Mouse (Mus musculus) limb, embryonic 11.5 days (tissue): Measurements from ENCODE around the gene Thbs4. TPM values are rescaled to one million over a fixed set of nuclear protein-coding genes. Genes with fewer than 3 reads are reported as not detected.

ENCODE experiments used
- ATAC-seq: fragments of 200-750 bp; cut with Nextera tagmentation; 2 replicates; pipeline ENCODE4 v1.8.0; 2017; ENCODE audit warnings: low read depth; ENCODE audit not compliant: insufficient number of reproducible peaks, low FRiP score, low TSS enrichment
- DNase-seq: peaks from one replicate; pipeline ENCODE4 v3.0.0-alpha.2; 2015; ENCODE audit warnings: low spot score
- H3K27ac ChIP-seq: fragments of 300-500 bp; sonication (generic); replicated peaks from 2 replicates; pipeline ENCODE4 v1.5.1; 2014; ENCODE audit warnings: low read depth, mild to moderate bottlenecking, low read length
- H3K27me3 ChIP-seq: fragments of 300-500 bp; sonication (generic); 2 replicates; pipeline ENCODE4 v1.6.1; 2014; ENCODE audit warnings: mild to moderate bottlenecking, low read length, mixed read lengths; ENCODE audit not compliant: control insufficient read depth, insufficient read depth
- H3K36me3 ChIP-seq: fragments of 300-500 bp; sonication (generic); 2 replicates; pipeline ENCODE4 v1.6.1; 2014; ENCODE audit warnings: mild to moderate bottlenecking, low read length, moderate library complexity, mixed read lengths; ENCODE audit not compliant: control insufficient read depth, insufficient read depth
- H3K4me1 ChIP-seq: fragments of 300-500 bp; sonication (generic); 2 replicates; pipeline ENCODE4 v1.6.1; 2014; ENCODE audit warnings: low read length, mixed read lengths; ENCODE audit not compliant: control insufficient read depth, insufficient read depth
- H3K4me2 ChIP-seq: fragments of 300-500 bp; sonication (generic); 2 replicates; pipeline ENCODE4 v1.6.1; 2014; ENCODE audit warnings: low read depth, mild to moderate bottlenecking, moderate library complexity; ENCODE audit not compliant: severe bottlenecking
- H3K4me3 ChIP-seq: fragments of 300-500 bp; sonication (generic); 2 replicates; pipeline ENCODE4 v1.5.1; 2014; ENCODE audit warnings: low read depth, low read length
- H3K9ac ChIP-seq: fragments of 300-500 bp; sonication (generic); 2 replicates; pipeline ENCODE4 v1.6.1; 2014; ENCODE audit warnings: mild to moderate bottlenecking, low read length
- H3K9me3 ChIP-seq: fragments of 300-500 bp; sonication (generic); 2 replicates; pipeline ENCODE4 v1.6.1; 2016; ENCODE audit warnings: low read length; ENCODE audit not compliant: control insufficient read depth
- WGBS: fragments of 180-500 bp; shearing (Covaris S2); extraction: QIAGEN DNeasy Blood & Tissue Kit; methylation state at CpG from one replicate; pipeline ENCODE4 v1.1.7; 2014; 5-methylcytosine and 5-hydroxymethylcytosine counted together
- polyA plus RNA-seq: library from polyadenylated mRNA; unstranded; fragments of >200 nt; fragmentation: Nextera tagmentation; extraction: Ambion mirVana; gene quantifications from 2 replicates; pipeline ENCODE4 v1.2.1, GENCODE M21; 2014

The Thbs4 gene
- polyA plus RNA-seq, 1 experiment from 2014 or later, result 0.72 TPM

DNA sequence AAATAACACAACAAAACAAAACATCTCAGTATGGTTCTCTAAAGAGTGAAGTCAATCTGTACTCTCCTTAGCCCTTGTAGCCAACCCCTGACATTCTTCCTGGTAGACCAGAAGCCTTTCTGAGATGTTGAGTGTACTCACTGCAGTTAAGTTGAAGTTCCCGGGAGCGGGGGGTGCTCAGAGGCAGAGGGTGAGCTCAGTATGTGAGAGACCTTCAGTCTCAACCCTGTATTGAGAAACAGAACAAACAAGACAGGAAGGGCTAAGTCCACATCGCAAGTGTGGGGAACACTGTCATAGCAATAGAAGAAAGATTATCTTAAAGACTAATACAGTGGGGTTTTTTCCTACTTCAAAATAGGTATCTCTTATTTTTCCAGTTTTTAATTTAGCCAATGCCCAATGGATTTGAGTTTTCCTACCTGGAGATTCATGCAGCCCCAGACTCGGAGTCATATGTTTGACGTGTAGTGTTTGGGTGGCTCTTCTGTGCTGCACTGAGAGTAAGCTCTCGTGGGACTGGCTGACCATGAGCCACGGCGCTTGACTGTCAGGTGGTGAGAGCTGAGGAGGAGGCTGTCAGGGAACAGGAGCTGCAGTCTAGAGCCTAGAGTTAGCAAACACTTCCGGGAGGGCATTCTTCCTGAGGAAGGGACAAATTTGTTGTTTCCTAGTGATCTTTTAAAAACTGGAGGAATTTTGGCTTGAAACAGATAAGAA, 88.1 kb downstream of the Thbs4 start:
- no peak overlapping the region for H3K27ac ChIP-seq
- H3K36me3 ChIP-seq, result no peaks in the 10 kb centered on the region
- H3K4me2 ChIP-seq, result no peak overlapping the region
- H3K4me3 ChIP-seq, result no peak overlapping the region
- no peaks in the 10 kb centered on the region for H3K27me3 ChIP-seq
- H3K4me1 ChIP-seq, result no peaks in the 10 kb centered on the region
- no peaks in the 10 kb centered on the region for H3K9me3 ChIP-seq
- no peak overlapping the region for H3K9ac ChIP-seq
- ATAC-seq (no peak), DNase-seq (no peak)
- WGBS, result 92% methylated on average over 9 of the region's 9 CpGs

DNA sequence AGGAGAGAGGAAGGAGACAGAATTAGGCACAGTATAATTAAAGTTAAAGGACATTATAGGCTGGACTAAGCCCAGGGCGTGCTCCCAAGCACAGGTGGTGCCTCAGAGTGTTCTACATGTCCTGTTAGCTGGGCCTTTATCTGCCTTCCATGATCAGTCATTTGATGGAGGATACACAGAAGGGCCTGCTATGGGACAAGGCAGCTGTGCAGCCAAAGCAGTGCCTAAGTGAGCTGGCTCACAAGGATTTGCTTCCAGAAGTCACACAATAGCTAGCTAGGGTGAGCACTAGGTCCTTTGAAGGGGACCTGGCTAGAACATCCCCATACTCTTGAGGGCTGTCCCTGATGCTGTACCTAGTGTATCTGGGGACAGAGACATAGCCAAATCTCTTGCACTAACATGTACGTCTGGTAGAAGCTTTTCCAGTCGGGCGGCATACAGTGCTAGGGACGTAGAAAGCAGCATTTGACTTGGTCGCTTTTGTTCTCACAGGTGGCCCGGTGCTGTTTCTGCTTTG, 89.5 kb downstream of the Thbs4 start:
- H3K9me3 ChIP-seq, result no peaks in the 10 kb centered on the region

DNA sequence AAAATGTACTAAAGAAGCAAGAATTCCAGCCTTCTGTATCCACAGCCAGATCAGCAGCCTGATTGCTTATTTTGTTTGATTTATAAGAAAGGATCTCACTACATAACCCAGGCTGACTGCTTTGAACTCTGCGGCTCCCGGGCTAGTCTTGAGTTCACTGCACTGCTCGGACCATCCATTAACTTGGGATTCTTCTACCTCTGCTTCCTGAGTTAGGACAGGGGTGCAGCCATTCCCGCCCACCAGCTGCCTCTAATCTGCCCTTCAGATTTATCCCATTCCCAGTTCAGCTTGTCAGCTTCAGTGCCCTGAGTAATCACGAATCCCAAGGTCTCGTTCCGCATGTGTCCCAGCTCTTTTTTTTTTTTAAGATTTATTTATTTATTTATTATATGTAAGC, 90.4 kb downstream of the Thbs4 start:
- DNase-seq, result no peak
- ATAC-seq, result no peak
- no peak overlapping the region for H3K9ac ChIP-seq
- no peaks in the 10 kb centered on the region for H3K4me1 ChIP-seq
- H3K27ac ChIP-seq, result no peak overlapping the region
- no peaks in the 10 kb centered on the region for H3K9me3 ChIP-seq
- H3K36me3 ChIP-seq, result no peaks in the 10 kb centered on the region
- no peak overlapping the region for H3K4me3 ChIP-seq
- H3K4me2 ChIP-seq, result no peak overlapping the region
- no peaks in the 10 kb centered on the region for H3K27me3 ChIP-seq
- WGBS, result 63% methylated on average over 7 of the region's 7 CpGs

More for the DNA sequence above, 89.5 kb downstream of the Thbs4 start:
- WGBS, result 91% methylated on average over 7 of the region's 7 CpGs
- no peak overlapping the region for H3K27ac ChIP-seq
- no peaks in the 10 kb centered on the region for H3K36me3 ChIP-seq
- no peak for ATAC-seq
- H3K27me3 ChIP-seq, result no peaks in the 10 kb centered on the region
- no peaks in the 10 kb centered on the region for H3K4me1 ChIP-seq
- no peak overlapping the region for H3K9ac ChIP-seq
- H3K4me2 ChIP-seq, result no peak overlapping the region
- no peak for DNase-seq
- H3K4me3 ChIP-seq, result no peak overlapping the region

DNA sequence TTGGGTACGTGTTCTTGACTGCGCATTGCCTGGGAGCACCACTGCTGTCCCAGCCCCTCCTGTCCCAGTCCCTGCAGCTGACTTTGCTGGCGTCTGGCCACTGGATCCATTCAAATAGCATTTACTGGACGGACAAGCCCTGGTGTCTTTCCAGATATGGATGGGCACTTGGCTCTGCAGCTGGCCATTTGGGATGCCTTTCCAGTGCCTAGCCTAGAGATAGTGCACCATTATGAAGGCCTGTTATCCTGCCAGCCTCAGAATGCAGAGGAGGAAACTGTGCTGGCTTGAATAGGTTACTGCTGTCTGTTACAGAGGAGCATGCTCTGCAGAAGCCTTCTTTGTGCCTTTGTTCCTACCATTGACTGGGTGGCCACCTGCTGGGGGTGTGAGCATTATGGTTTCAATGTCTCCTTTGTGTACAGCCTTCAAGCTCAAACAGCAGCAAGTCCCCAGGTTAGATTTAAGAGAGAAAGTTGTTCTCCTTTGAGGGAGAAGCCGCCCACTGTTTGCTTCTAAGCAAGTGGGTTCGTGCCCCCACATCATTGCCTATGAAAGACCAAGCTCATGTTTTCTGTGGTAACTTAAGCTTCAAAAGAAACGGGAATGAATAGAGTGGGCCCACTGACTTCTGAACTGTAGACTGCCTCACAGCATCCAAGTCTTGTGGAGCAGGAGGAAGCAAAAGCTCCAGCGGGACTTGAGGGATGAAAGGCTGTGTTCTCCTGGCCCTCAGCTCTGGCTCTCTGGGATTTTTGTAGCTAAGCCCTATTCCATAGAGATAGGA, 91.2 kb downstream of the Thbs4 start:
- Histone ChIP-seq H3K9ac (no peak overlapping the region), H3K27me3 (no peaks in the 10 kb centered on the region), H3K27ac (no peak overlapping the region), H3K4me2 (no peak overlapping the region), H3K9me3 (no peaks in the 10 kb centered on the region), H3K36me3 (no peaks in the 10 kb centered on the region), H3K4me1 (no peaks in the 10 kb centered on the region), H3K4me3 (no peak overlapping the region)
- 74% methylated on average over 8 of the region's 8 CpGs for WGBS
- DNase-seq (no peak), ATAC-seq (no peak)

DNA sequence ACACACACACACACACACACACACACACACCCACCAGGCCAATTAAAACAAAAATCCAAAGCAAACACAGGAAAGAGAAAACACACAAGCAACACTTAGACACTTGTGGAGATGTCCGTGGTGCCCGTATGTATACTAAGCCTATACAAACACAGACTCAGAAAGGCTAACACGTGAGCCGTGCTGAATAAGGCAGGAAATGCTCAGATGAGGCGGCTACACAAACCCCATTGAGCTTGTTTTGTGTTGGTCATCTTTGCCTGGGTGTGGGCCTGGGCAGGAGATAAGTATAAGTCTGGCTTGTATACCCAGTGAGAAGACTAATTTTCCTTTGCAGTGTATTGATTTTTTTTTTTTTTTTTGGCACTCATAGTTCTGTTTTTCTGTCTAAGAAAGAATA, 92.6 kb downstream of the Thbs4 start:
- Histone ChIP-seq H3K27me3 (no peaks in the 10 kb centered on the region), H3K4me1 (no peaks in the 10 kb centered on the region), H3K4me3 (no peak overlapping the region), H3K9me3 (no peaks in the 10 kb centered on the region), H3K36me3 (no peaks in the 10 kb centered on the region), H3K27ac (no peak overlapping the region), H3K9ac (no peak overlapping the region), H3K4me2 (no peak overlapping the region)
- WGBS, result 86% methylated on average over 5 of the region's 5 CpGs
- no peak for ATAC-seq
- no peak for DNase-seq

Other genes starting within 250 kb of the Thbs4 start
- gene Spz1, start 218.6 kb downstream of the Thbs4 start, polyA plus RNA-seq, result not detected in 2 replicates
- 7.0 and 7.4 TPM in 2 replicates for gene Serinc5, start 183.7 kb downstream of the Thbs4 start, polyA plus RNA-seq
- 6.4 TPM in 2 replicates for gene Mtx3, start 49.9 kb upstream of the Thbs4 start, polyA plus RNA-seq